Mouse (Mus musculus) stomach, embryonic 15.5 days (tissue): ENCODE measurements around the gene Tmem217. TPM values are rescaled to one million over a fixed set of nuclear protein-coding genes. Genes with fewer than 3 reads are reported as not detected.

Experiments
- ATAC-seq: fragments of 200-750 bp; cut with Nextera tagmentation; 2 replicates; pipeline ENCODE4 v1.8.0; 2017; ENCODE audit warnings: low read depth, moderate number of reproducible peaks, moderate TSS enrichment; ENCODE audit not compliant: insufficient read depth, low FRiP score
- H3K27ac ChIP-seq: fragments of 300-500 bp; sonication (generic); 2 replicates; pipeline ENCODE4 v1.5.1; 2015; ENCODE audit warnings: mild to moderate bottlenecking, inconsistent platforms
- H3K27me3 ChIP-seq: fragments of 300-500 bp; sonication (generic); replicated peaks from 2 replicates; pipeline ENCODE4 v1.6.1; 2015; ENCODE audit warnings: inconsistent platforms
- H3K36me3 ChIP-seq: fragments of 300-500 bp; sonication (generic); 2 replicates; pipeline ENCODE4 v1.6.1; 2015; ENCODE audit warnings: inconsistent platforms
- H3K4me1 ChIP-seq: fragments of 300-500 bp; sonication (generic); 2 replicates; pipeline ENCODE4 v1.6.1; 2015; ENCODE audit warnings: inconsistent platforms
- H3K4me2 ChIP-seq: fragments of 300-500 bp; sonication (generic); 2 replicates; pipeline ENCODE4 v1.6.1; 2015; ENCODE audit warnings: mild to moderate bottlenecking, inconsistent platforms
- H3K4me3 ChIP-seq: fragments of 300-500 bp; sonication (generic); replicated peaks from 2 replicates; pipeline ENCODE4 v1.5.1; 2015; ENCODE audit warnings: inconsistent platforms
- H3K9ac ChIP-seq: fragments of 300-500 bp; sonication (generic); 2 replicates; pipeline ENCODE4 v1.6.1; 2015; ENCODE audit warnings: inconsistent platforms
- H3K9me3 ChIP-seq: fragments of 300-500 bp; sonication (generic); 2 replicates; pipeline ENCODE4 v1.6.1; 2016; ENCODE audit warnings: inconsistent platforms
- WGBS: fragments of 180-500 bp; shearing (Covaris S2); methylation state at CpG from one replicate; pipeline ENCODE4 v1.1.7; 2015; 5-methylcytosine and 5-hydroxymethylcytosine counted together
- microRNA-seq: library from miRNA; unstranded; fragments of <30 nt; microRNA quantifications from one replicate; pipeline ENCODE4, GENCODE M21; 2016
- polyA plus RNA-seq: library from polyadenylated mRNA; unstranded; fragments of >200 nt; fragmentation: Nextera tagmentation; extraction: Ambion mirVana; gene quantifications from 2 replicates; pipeline ENCODE4 v1.2.1, GENCODE M21; 2015

Tmem217 gene
- polyA plus RNA-seq, 1 experiment from 2014 or later, result 1.3 TPM

- WGBS, result 85% methylated on average over 2 of the region's 2 CpGs
- Histone ChIP-seq H3K4me2 (no peak overlapping the region), H3K4me1 (no peaks in the 10 kb centered on the region), H3K36me3 (no peaks in the 10 kb centered on the region), H3K4me3 (no peak overlapping the region), H3K9ac (no peak overlapping the region), H3K27me3 (no peaks in the 10 kb centered on the region), H3K9me3 (no peaks in the 10 kb centered on the region), H3K27ac (no peak overlapping the region)
- peak; percentile 31; the same call in 1 of the 2 replicates for ATAC-seq
Measured at GRCm38 (mm10) chr17:29480256-29480655, 71.9 kb downstream of the Tmem217 start.

GRCm38 (mm10) chr17:29478271-29478670 lies 73.9 kb downstream of the Tmem217 start:
- no peaks in the 10 kb centered on the region; the same call in 1 of the 2 replicates for H3K4me1 ChIP-seq
- 76% methylated on average over 4 of the region's 4 CpGs for WGBS
- no peak for ATAC-seq

DNA sequence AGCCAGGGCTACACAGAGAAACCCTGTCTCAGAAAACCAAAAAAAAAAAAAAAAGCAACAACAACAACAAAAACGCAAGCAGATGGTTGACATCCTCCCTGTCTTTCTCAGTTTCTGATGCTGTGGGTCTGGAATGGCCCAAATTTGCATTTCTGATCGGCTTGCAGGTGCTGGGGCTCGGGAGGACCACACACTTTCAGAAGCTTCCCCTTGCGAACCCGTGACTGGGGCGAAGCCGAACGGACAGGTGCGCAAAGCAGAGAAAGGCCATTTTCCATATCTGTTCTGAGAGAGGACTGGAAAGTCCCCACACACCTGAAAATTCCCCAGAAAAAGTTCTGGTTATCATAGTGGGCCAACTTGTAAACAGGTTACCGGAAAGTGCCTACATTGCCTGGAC lies 74.8 kb downstream of the Tmem217 start:
- Histone ChIP-seq H3K36me3 (no peaks in the 10 kb centered on the region), H3K27ac (no peak overlapping the region), H3K9ac (no peak overlapping the region), H3K27me3 (no peaks in the 10 kb centered on the region), H3K4me1 (no peaks in the 10 kb centered on the region; the same call in 1 of the 2 replicates), H3K4me3 (no peak overlapping the region), H3K4me2 (no peak overlapping the region), H3K9me3 (no peaks in the 10 kb centered on the region)
- no peak for ATAC-seq
- WGBS, result 90% methylated on average over 10 of the region's 10 CpGs

More at GRCm38 (mm10) chr17:29478271-29478670, 73.9 kb downstream of the Tmem217 start:
- H3K4me2 ChIP-seq, result no peak overlapping the region
- H3K4me3 ChIP-seq, result no peak overlapping the region
- H3K27ac ChIP-seq, result no peak overlapping the region
- no peaks in the 10 kb centered on the region for H3K36me3 ChIP-seq
- H3K9me3 ChIP-seq, result no peaks in the 10 kb centered on the region
- H3K27me3 ChIP-seq, result no peaks in the 10 kb centered on the region
- H3K9ac ChIP-seq, result no peak overlapping the region

DNA sequence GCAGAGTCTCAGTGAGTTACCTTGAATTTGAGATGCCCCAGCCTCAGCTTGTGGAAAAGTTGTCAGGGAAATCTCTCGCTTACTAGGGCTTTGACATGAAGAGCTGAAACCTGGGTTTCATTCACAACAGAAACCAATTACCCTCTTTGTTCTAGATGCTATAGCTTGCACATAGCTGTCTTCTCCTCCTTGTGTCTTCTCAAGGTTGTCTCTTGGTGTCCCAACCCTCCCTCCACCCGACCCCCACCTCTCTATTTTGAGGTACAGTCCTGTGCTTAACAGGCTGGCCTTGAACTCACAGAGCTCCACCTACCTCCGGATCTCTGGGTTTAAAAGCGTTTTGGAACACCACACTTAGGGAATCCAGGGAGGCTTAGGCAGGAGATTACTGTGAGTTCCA lies 75.7 kb downstream of the Tmem217 start:
- H3K4me2 ChIP-seq, result no peak overlapping the region
- no peak overlapping the region for H3K4me3 ChIP-seq
- ATAC-seq, result no peak
- no peak overlapping the region for H3K9ac ChIP-seq
- 75% methylated on average over 4 of the region's 4 CpGs for WGBS
- no peaks in the 10 kb centered on the region for H3K27me3 ChIP-seq
- H3K9me3 ChIP-seq, result no peaks in the 10 kb centered on the region
- H3K36me3 ChIP-seq, result no peaks in the 10 kb centered on the region
- H3K27ac ChIP-seq, result no peak overlapping the region
- no peaks in the 10 kb centered on the region; the same call in 1 of the 2 replicates for H3K4me1 ChIP-seq

Small RNAs within 50 kb of the gene (microRNA-seq; reads per million reads assigned to microRNA genes)
- gene Mir7667, result not detected

Other genes with a start within 250 kb of the Tmem217 start
- 1.6 and 1.9 TPM in 2 replicates for gene Pi16, start 234.7 kb downstream of the Tmem217 start, polyA plus RNA-seq
- gene Mtch1, start 204.5 kb downstream of the Tmem217 start, polyA plus RNA-seq, result 250 and 272 TPM in 2 replicates
- 11.3 and 12.5 TPM in 2 replicates for gene Fgd2, start 191.5 kb downstream of the Tmem217 start, polyA plus RNA-seq
- 11.5 and 20.9 TPM in 2 replicates for gene Pim1, start 61.6 kb downstream of the Tmem217 start, polyA plus RNA-seq
- gene Gm17657, start 2.7 kb downstream of the Tmem217 start, polyA plus RNA-seq, result not detected in 2 replicates
- gene Tbc1d22b, start 2.6 kb downstream of the Tmem217 start, polyA plus RNA-seq, result 12.2 and 14.8 TPM in 2 replicates
- gene Rnf8, start 62.4 kb upstream of the Tmem217 start, polyA plus RNA-seq, result 66.3 and 70.8 TPM in 2 replicates
- 2.6 and 3.0 TPM in 2 replicates for gene Gm28043, start 62.5 kb upstream of the Tmem217 start, polyA plus RNA-seq
- gene Cmtr1, start 108.2 kb upstream of the Tmem217 start, polyA plus RNA-seq, result 95.8 and 97.9 TPM in 2 replicates
- 13.0 and 14.1 TPM in 2 replicates for gene Ccdc167, start 164.7 kb upstream of the Tmem217 start, polyA plus RNA-seq